Mouse (Mus musculus) gastrocnemius, postnatal 36 days (tissue): Measurements from ENCODE around the gene Gm16867. TPM values are rescaled to one million over a fixed set of nuclear protein-coding genes. Genes with fewer than 3 reads are reported as not detected.
"Not testable (repeated sequence)": the region's sequence is repeated elsewhere in the genome, so short reads cannot be mapped to it uniquely, and the experiment has no call there.

Source experiments
- DNase-seq, 2 experiments: peaks; one replicate each; pipeline ENCODE4 v3.0.0; 2022
- intact Hi-C: fragments of 180-260 bp; cut with DNase I; formaldehyde crosslinking; loops from one replicate; pipeline ENCODE4 v1.15.1; 2025
- long read RNA-seq, 2 experiments: library from polyadenylated mRNA; stranded (forward); transcript quantifications; one replicate each; pipeline ENCODE4 v2.0.0; 2021
- total RNA-seq, 2 experiments: library from RNA; stranded (reverse); gene quantifications; 2 replicates each; pipeline ENCODE4 v1.2.3; 2021

The Gm16867 gene
- 1 to 10 TPM; 2.4 to 3.4 TPM for total RNA-seq
- long read RNA-seq, experiment 1, partial matches to known transcripts: 0 of 3 reads
- long read RNA-seq, experiment 1, other reads (novel, unspliced or antisense): 3 of 3 reads
- long read RNA-seq, experiment 2, partial matches to known transcripts: 0 of 2 reads
- long read RNA-seq, experiment 2, other reads (novel, unspliced or antisense): 2 of 2 reads

GRCm38 (mm10) chr14:69503174-69503573, at the start of gene Gm16867:
Gm16867 (minus strand) TSS chr14:69503362.
- intact Hi-C loops, DNase-seq: not testable (repeated sequence)

DNA sequence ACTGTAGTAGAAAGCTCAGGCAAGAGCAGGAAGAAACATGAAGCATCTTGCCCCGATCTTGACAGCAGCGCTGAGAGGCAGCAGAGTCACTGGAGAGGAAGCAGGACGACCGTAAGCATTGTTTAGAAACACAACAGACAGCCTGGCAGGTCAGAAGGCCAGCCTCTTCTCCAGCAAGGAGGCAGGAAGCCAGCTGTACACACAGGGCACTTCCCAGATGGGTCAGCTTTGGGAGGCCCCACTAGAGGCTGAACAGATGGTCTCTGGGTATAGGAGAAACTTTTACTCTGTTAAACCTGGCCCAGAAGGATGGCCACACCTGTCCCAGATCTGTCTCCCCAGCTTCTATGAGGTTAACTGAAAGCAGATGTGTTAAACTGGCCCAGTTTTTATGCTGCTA, 44.1 kb upstream of the Gm16867 start:
- intact Hi-C loops, DNase-seq: not testable (repeated sequence)

- DNase-seq, intact Hi-C loops: not testable (repeated sequence)
These were observed 41.9 kb upstream of the Gm16867 start for GRCm38 (mm10) chr14:69545052-69545451.

- intact Hi-C loops, DNase-seq: not testable (repeated sequence)
These were observed 40.9 kb upstream of the Gm16867 start for GRCm38 (mm10) chr14:69544033-69544432.

GRCm38 (mm10) chr14:69542695-69543094, 39.5 kb upstream of the Gm16867 start:
- DNase-seq, intact Hi-C loops: not testable (repeated sequence)

GRCm38 (mm10) chr14:69540113-69540512, 37.0 kb upstream of the Gm16867 start:
- DNase-seq, intact Hi-C loops: not testable (repeated sequence)

DNA sequence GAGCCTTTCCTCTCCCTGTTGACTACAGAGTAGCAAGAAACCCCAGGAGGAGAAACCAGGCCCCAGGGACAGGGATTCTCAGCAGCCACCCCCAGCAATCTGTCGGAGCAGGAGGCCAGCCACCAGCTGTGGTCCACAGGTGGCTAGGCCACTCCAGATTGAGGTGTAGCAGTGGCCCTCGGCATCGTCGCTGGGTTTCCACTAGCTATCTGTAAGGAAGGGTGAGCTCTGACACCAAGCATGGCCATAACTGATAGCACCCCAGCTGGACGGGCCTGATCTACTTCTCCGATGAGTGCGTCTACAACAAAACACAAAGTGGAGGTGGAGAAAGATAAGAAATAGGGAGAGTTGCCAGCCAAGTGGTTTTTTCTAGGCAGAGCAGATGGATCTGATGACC, 33.4 kb upstream of the Gm16867 start:
- DNase-seq, intact Hi-C loops: not testable (repeated sequence)

- DNase-seq: not testable (repeated sequence)
These were observed 23.0 kb upstream of the Gm16867 start for GRCm38 (mm10) chr14:69526202-69526601.

GRCm38 (mm10) chr14:69523001-69523400, 19.8 kb upstream of the Gm16867 start:
- DNase-seq, intact Hi-C loops: not testable (repeated sequence)

More at GRCm38 (mm10) chr14:69526202-69526601, 23.0 kb upstream of the Gm16867 start:
- intact Hi-C loops: not testable (repeated sequence)

DNA sequence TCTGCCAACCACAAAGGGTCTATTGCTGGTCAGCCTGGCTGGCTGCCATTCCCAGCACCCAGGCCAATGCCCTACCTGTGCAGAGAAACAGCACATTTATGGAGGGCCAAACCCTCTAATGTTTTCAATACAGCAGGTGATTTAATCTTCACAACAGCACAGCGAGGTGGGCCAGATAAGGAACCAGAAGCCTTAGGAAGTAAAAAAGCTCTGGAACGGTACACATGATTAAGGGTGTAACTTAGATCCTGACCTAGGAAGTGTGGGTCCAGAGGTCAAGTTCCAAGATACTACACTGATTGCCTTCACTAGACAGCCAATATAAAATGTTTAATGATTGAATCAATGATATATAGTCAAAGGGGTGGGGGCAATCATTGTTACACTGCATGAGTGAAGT, 17.6 kb upstream of the Gm16867 start:
- intact Hi-C loops, DNase-seq: not testable (repeated sequence)

- intact Hi-C loops, DNase-seq: not testable (repeated sequence)
These were observed 9.3 kb upstream of the Gm16867 start, which contains the start of gene Gm27179 for GRCm38 (mm10) chr14:69512449-69512848. Gm27179 (minus strand) TSS chr14:69512549.

- intact Hi-C loops, DNase-seq: not testable (repeated sequence)
These were observed 3.8 kb upstream of the Gm16867 start for GRCm38 (mm10) chr14:69507000-69507399.

GRCm38 (mm10) chr14:69502440-69503150, 567 bp downstream of the Gm16867 start:
- DNase-seq, intact Hi-C loops: not testable (repeated sequence)

- DNase-seq, intact Hi-C loops: not testable (repeated sequence)
These were observed 6.9 kb downstream of the Gm16867 start for GRCm38 (mm10) chr14:69496259-69496658.

DNA sequence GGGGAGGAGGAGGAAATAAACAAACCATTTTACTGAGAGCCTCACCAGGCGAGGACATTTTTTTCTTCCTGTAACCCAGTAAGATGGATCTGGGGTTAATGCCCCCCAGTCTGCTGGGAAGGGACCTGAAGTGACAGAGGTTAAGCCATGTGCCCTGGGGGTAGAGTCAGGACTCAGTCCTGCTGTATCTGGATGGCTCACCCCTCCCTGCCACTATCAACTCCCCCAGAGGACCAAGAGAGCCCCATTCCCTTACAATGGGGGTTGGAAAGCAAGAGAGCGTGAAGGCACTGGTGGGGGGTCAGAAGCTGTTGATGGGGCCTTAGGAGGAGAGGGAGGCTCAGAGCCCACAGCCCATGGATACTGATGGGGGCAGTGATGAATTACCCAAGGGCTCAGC, 8.2 kb downstream of the Gm16867 start:
- DNase-seq, intact Hi-C loops: not testable (repeated sequence)

DNA sequence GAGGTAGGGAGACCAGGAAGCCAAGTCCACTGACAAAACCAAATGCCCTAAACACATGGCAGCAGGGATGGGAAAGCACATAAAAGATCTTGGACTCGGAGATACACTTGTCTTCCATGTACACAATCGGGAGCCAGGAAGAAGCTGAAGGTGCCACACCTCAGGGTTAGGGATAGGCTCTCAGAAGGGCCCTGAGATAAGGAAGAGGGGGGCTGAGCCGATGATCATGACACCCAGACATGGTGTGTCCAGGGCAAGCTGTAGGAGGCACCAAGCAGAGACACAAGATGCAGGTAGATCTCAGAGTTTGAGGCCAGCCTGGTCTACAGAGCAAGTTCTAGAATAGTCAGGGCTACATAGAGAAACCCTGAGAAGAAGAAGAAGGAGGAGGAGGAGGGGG, 8.6 kb downstream of the Gm16867 start:
- DNase-seq, intact Hi-C loops: not testable (repeated sequence)

- DNase-seq: not testable (repeated sequence)
These were observed 15.2 kb downstream of the Gm16867 start for GRCm38 (mm10) chr14:69488001-69488400.

GRCm38 (mm10) chr14:69485466-69486135, 17.6 kb downstream of the Gm16867 start:
- DNase-seq, intact Hi-C loops: not testable (repeated sequence)

More at GRCm38 (mm10) chr14:69488001-69488400, 15.2 kb downstream of the Gm16867 start:
- intact Hi-C loops: not testable (repeated sequence)

DNA sequence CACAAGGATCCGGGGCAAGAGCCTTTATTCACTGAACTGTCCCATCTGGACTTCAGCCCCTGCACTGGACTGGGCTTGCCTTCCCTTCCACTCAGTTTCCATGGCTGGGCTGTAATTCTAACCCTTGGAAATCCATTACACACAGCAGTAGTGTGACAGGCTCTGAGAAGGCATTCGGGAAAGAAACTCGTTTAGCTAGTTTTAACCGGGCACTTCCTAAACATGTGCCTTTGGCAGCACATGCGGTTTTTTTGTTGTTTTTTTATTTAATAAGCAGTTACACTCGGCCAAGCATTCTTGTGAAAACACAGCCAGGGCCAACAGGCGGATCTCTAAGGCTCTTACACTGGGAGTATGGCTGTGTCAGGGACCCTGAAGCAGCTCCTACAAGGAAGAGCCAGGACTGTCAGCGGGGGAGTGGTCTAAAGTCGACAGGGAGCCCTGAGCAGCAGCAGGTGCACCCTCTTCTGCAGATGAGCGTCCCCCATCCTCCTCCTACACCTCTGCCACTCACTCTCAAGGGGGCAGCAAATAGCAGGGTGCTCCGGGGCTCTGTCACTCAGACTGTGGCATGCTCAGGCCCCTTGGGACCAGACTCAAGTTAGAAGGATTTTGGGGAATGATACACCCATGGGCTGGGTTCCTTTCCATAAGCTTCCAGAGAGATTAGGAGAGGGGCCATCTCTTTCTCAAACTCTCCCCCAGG, 29.1 kb downstream of the Gm16867 start:
- DNase-seq, intact Hi-C loops: not testable (repeated sequence)

DNA sequence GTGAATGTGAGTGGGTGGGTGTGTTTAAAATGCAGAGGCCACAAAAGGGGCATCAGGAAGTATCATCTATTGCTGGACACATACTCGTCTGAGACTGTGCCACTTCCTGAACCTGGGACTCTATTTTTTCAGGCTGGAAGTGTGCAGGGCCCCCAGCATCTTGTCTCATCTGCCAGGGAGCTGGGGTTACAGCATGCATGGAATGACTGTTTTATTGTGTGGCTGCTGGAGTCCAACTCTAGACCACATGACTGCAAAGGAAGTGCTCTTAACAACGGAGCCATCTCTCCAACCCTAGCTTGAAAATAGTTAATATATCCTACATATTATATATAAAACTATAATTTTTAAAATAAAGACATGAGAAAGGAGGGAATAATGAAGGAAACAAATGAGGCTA, 29.8 kb downstream of the Gm16867 start:
- DNase-seq, intact Hi-C loops: not testable (repeated sequence)
